Mouse (Mus musculus): ENCODE results near the gene Fgd6. TPM values are rescaled to one million over a fixed set of nuclear protein-coding genes. Genes with fewer than 3 reads are reported as not detected.

Fgd6 gene
- polyA plus RNA-seq (2014; fragmentation: Illumina TruSeq; extraction: RNeasy Lipid Tissue Mini Kit (QIAGEN cat#74804)): 7.5 TPM

DNA sequence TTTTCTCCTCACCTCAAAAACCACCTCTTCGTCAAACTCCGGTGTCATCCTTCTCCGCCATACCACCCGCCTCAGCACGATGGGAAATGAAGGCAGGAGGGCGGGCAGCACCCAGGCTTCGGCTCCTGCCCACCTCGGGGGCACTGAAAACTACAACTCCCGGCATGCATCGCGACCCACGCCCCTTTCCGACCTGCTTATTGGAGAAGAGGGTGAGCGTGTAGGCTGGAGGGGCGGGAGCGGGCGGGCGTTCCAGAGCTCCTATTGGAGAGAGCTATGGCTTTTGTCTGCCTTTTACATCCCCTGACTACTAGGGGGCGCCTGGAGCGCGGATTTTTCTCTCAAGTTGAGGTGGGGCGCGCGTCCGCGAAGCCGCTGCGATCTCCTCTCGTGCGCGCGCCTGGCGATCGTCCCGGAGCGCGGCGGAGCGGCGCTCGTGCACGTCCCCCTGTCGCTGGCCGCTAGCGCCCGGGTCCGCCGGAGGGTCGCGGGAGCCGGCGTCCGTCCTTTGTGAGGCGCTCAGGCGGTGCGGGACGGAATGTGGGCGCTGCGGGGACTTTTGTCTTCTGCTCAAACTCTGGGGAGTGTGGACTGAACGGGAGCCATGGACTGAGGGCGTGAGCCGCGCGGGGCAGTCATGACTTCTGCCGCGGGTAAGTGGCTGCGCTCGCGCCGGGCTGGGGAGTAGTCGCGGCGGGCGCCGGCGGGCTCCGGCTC, at the start of gene Fgd6, which contains the start of gene Vezt:
Gene Fgd6 (plus strand): TSS at position 344 of the 717 bp plus-strand sequence.
Gene Vezt (minus strand): TSS at position 160 of the 717 bp plus-strand sequence.

DNA sequence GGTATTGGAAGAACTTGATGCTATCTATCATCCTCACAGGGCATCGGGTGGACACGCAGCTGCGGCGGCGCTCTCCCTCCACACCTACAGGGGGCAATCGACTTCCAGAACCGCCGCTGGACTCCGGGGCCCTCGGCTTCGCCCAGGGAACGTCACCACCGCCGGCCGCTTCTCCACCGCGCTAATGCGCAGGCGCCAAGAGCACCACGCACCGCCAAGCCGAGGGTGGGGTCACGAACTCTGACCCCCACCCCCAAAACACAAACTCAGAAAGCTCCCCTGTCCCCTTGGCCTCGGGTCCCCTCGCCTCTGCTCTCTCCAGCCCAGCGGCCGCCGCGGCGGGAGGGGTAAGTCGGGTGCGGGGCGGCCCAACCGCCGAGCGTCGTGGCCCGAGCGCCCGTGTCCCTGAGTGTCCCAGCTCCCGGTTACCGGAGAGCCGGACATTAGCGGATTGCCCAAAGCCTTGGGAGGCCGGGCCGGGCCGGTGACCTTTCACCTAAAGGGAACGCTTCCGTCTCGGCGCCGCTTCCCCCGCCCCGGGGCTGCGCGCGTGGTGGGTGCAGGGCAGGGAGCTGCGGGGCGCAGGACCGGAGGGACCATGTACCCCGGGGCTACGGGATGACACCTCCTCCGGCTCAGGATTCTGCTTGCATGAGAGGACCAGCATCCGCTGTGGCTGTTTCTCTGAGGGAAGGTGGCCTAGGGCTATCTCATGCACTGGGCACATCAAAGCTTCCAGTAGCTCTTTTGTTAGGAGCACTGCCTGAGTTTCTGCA, 112.1 kb downstream of the Fgd6 start, which contains the start of gene Nr2c1:
Gene Nr2c1 (plus strand): TSS at position 268 of the 776 bp plus-strand sequence.

Other genes starting within 250 kb of the Fgd6 start
- not detected for gene Usp44, start 204.4 kb upstream of the Fgd6 start, polyA plus RNA-seq (2014; fragmentation: Illumina TruSeq; extraction: RNeasy Lipid Tissue Mini Kit (QIAGEN cat#74804))
- 494 TPM for gene Metap2, start 138.9 kb upstream of the Fgd6 start, polyA plus RNA-seq (2014; fragmentation: Illumina TruSeq; extraction: RNeasy Lipid Tissue Mini Kit (QIAGEN cat#74804))
- gene Vezt, start 184 bp upstream of the Fgd6 start, polyA plus RNA-seq (2014; fragmentation: Illumina TruSeq; extraction: RNeasy Lipid Tissue Mini Kit (QIAGEN cat#74804)): 11.6 TPM
- 36.0 TPM for gene Nr2c1, start 112.0 kb downstream of the Fgd6 start, polyA plus RNA-seq (2014; fragmentation: Illumina TruSeq; extraction: RNeasy Lipid Tissue Mini Kit (QIAGEN cat#74804))
- 93.1 TPM for gene Ndufa12, start 162.7 kb downstream of the Fgd6 start, polyA plus RNA-seq (2014; fragmentation: Illumina TruSeq; extraction: RNeasy Lipid Tissue Mini Kit (QIAGEN cat#74804))

Data from ovary, adult 10 weeks (tissue).